Mouse (Mus musculus) heart, embryonic 15.5 days (tissue): ENCODE data around the gene Zfp260. TPM values are rescaled to one million over a fixed set of nuclear protein-coding genes. Genes with fewer than 3 reads are reported as not detected.
"Not testable (repeated sequence)": the region's sequence is repeated elsewhere in the genome, so short reads cannot be mapped to it uniquely, and the experiment has no call there.

Experiments
- ATAC-seq: fragments of 200-750 bp; cut with Nextera tagmentation; replicated peaks from 2 replicates; pipeline ENCODE4 v1.8.0; 2017; ENCODE audit warnings: low read depth, moderate TSS enrichment; ENCODE audit not compliant: insufficient number of reproducible peaks, insufficient read depth, low FRiP score
- H3K27ac ChIP-seq: fragments of 300-500 bp; sonication (generic); 2 replicates; pipeline ENCODE4 v1.5.1; 2015; ENCODE audit warnings: mild to moderate bottlenecking, inconsistent platforms
- H3K27me3 ChIP-seq: fragments of 300-500 bp; sonication (generic); 2 replicates; pipeline ENCODE4 v1.6.1; 2015; ENCODE audit warnings: inconsistent platforms
- H3K36me3 ChIP-seq: fragments of 300-500 bp; sonication (generic); 2 replicates; pipeline ENCODE4 v1.6.1; 2015; ENCODE audit warnings: mild to moderate bottlenecking, inconsistent platforms
- H3K4me1 ChIP-seq: fragments of 300-500 bp; sonication (generic); replicated peaks from 2 replicates; pipeline ENCODE4 v1.6.1; 2015; ENCODE audit warnings: inconsistent platforms
- H3K4me2 ChIP-seq: fragments of 300-500 bp; sonication (generic); 2 replicates; pipeline ENCODE4 v1.6.1; 2015; ENCODE audit warnings: inconsistent platforms, mild to moderate bottlenecking, moderate library complexity
- H3K4me3 ChIP-seq: fragments of 300-500 bp; sonication (generic); 2 replicates; pipeline ENCODE4 v1.5.1; 2015; ENCODE audit warnings: mild to moderate bottlenecking, inconsistent platforms
- H3K9ac ChIP-seq: fragments of 300-500 bp; sonication (generic); 2 replicates; pipeline ENCODE4 v1.6.1; 2015; ENCODE audit warnings: mild to moderate bottlenecking, inconsistent platforms
- H3K9me3 ChIP-seq: fragments of 300-500 bp; sonication (generic); replicated peaks from 2 replicates; pipeline ENCODE4 v1.6.1; 2016; ENCODE audit warnings: inconsistent platforms
- WGBS: fragments of 180-500 bp; shearing (Covaris S2); methylation state at CpG from one replicate; pipeline ENCODE4 v1.1.7; 2015; ENCODE audit warnings: mixed read lengths; 5-methylcytosine and 5-hydroxymethylcytosine counted together
- polyA plus RNA-seq: library from polyadenylated mRNA; unstranded; fragments of >200 nt; fragmentation: Nextera tagmentation; extraction: Ambion mirVana; gene quantifications from 2 replicates; pipeline ENCODE4 v1.2.1, GENCODE M21; 2015

Zfp260 gene
- polyA plus RNA-seq, 1 experiment from 2014 or later: 72.9 TPM

DNA sequence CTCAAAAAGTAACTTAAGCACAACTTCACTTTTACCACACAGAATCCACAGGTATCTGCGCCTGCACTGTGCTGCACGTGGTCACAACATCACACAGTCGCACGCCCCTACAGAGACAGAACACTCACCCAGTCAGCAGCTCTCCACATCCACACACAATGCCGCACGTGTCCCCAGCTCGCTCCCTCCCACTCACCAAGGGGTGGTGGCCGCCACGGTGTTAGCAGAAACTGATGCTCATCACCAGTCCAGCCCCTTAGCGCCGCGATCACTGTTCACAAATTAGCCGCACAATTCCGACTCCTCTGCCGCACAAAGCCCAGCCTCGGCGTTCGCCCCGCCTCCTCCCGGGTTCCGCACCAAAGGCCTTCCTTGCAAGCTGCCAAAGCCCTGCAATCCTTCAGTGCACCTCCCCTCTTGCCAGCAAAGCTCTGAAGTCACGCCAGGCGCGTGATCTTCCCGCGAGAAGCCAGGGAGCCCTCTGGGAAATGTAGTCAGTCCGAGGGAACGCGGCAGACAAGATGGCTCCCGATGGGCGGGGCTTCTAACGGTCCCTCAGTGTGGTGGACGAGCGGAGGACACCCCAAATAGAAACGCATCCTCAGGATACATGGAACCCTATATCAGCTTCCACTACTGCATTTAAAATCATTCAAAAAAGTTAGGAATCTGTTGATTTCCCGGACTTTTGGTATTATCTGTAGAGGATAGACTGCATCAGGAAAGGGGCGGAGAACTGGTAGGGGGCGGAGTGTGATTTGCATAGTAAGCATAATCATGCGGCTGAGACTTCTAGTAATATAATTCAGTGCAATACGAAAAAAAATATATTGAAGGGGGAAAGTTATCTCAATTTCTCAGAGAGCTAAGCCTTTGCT is 4.2 kb upstream of the Zfp260 start, which contains the start of the genes Gm26920 and Zfp566:
Gene Gm26920, minus strand, starts transcription at position 319 of the 878 bp plus-strand sequence.
Gene Zfp566, minus strand, starts transcription at position 436 of the 878 bp plus-strand sequence.
- H3K27me3 ChIP-seq: no peaks in the 10 kb centered on the region
- H3K27ac ChIP-seq: peak within 1 kb of the TSS; percentile 79
- H3K9me3 ChIP-seq: no peaks in the 10 kb centered on the region
- peak within 1 kb of the TSS; percentile 79 for H3K4me2 ChIP-seq
- peaks cover 17% of the 10 kb centered on the region for H3K4me1 ChIP-seq
- peak; percentile 89 for ATAC-seq
- under 1% methylated on average over 40 of the region's 40 CpGs for whole genome bisulfite sequencing
- peak within 1 kb of the TSS; percentile 67 for H3K4me3 ChIP-seq
- peaks cover under 1% of the 10 kb centered on the region for H3K36me3 ChIP-seq
- peak within 1 kb of the TSS; percentile 64 for H3K9ac ChIP-seq

- WGBS: 5% methylated on average over 9 of the region's 9 CpGs
- no peak for ATAC-seq
- no peak overlapping the region; the same call in 1 of the 2 replicates for H3K9ac ChIP-seq
These were observed 3.5 kb upstream of the Zfp260 start for GRCm38 (mm10) chr7:30090970-30091585.

GRCm38 (mm10) chr7:30092666-30093065 is 1.9 kb upstream of the Zfp260 start:
- WGBS: 73% methylated on average over 9 of the region's 9 CpGs
- Histone ChIP-seq H3K4me1 (peaks cover 27% of the 10 kb centered on the region), H3K9me3 (no peaks in the 10 kb centered on the region), H3K27me3 (no peaks in the 10 kb centered on the region), H3K4me2 (no peak overlapping the region), H3K4me3 (no peak overlapping the region), H3K27ac (no peak overlapping the region), H3K9ac (no peak overlapping the region), H3K36me3 (no peaks in the 10 kb centered on the region)
- ATAC-seq: no peak

More at GRCm38 (mm10) chr7:30090970-30091585, 3.5 kb upstream of the Zfp260 start:
- H3K36me3 ChIP-seq: no peaks in the 10 kb centered on the region; the same call in 1 of the 2 replicates
- H3K27ac ChIP-seq: peak overlapping the region; percentile 61
- H3K4me1 ChIP-seq: peaks cover 18% of the 10 kb centered on the region
- H3K4me2 ChIP-seq: peak overlapping the region; percentile 79
- H3K27me3 ChIP-seq: no peaks in the 10 kb centered on the region
- peak overlapping the region; percentile 67 for H3K4me3 ChIP-seq
- no peaks in the 10 kb centered on the region for H3K9me3 ChIP-seq

- peaks cover 6% of the 10 kb centered on the region for H3K36me3 ChIP-seq
- H3K4me1 ChIP-seq: peaks cover 35% of the 10 kb centered on the region
- WGBS: 68% methylated on average over 6 of the region's 6 CpGs
- peak overlapping the region; percentile 74 for H3K4me2 ChIP-seq
- peak overlapping the region; percentile 86 for H3K4me3 ChIP-seq
- H3K27me3 ChIP-seq: no peaks in the 10 kb centered on the region
- peak overlapping the region; percentile 99; the same call in 1 of the 2 replicates for H3K27ac ChIP-seq
- H3K9ac ChIP-seq: peak overlapping the region; percentile 87; the same call in 1 of the 2 replicates
- no peak for ATAC-seq
- H3K9me3 ChIP-seq: no peaks in the 10 kb centered on the region
These were observed 610 bp upstream of the Zfp260 start for GRCm38 (mm10) chr7:30093918-30094415.

DNA sequence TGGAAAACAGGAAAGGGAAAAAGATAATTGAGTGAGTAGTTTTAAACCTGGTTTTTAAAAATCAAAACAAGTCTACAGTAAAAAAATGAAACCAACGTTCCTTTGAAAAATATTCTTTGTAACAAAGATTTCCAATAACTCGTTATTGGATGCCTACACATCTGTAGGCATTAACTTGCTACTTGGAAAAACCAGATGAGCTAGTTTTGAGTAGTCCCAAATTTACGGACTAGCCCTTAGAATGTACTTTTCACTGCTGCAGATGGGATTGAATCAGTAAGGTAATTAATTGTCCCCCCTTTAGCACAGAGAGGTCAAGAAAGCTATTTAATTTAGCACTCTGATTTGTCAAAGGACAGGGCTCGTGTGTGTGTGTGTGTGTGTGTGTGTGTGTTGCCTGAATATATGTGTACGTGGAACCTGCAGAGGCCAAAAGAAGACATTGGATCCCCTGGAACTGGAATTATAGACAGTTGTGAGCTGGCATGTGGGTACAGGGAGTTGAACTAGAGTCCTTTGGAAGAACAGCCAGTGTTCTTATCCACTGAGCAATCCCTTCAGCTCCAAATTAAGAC is 1.1 kb downstream of the Zfp260 start:
- 4% methylated on average over 5 of the region's 5 CpGs for WGBS
- H3K27ac ChIP-seq: peak overlapping the region; percentile 99
- ATAC-seq: no peak
- H3K4me3 ChIP-seq: peak overlapping the region; percentile 86
- H3K4me1 ChIP-seq: peaks cover 29% of the 10 kb centered on the region
- peaks cover 22% of the 10 kb centered on the region for H3K36me3 ChIP-seq
- no peaks in the 10 kb centered on the region for H3K27me3 ChIP-seq
- H3K9me3 ChIP-seq: no peaks in the 10 kb centered on the region
- H3K4me2 ChIP-seq: peak overlapping the region; percentile 74
- H3K9ac ChIP-seq: peak overlapping the region; percentile 45

- Histone ChIP-seq H3K9ac (no peak overlapping the region), H3K4me3 (no peak overlapping the region), H3K4me2 (no peak overlapping the region), H3K36me3 (peaks cover 53% of the 10 kb centered on the region), H3K4me1 (peaks cover 24% of the 10 kb centered on the region), H3K27me3 (no peaks in the 10 kb centered on the region), H3K9me3 (peaks cover 4% of the 10 kb centered on the region; the same call in 1 of the 2 replicates), H3K27ac (no peak overlapping the region)
- ATAC-seq: no peak
- 82% methylated on average over 13 of the region's 13 CpGs for WGBS
These were observed 4.7 kb downstream of the Zfp260 start for GRCm38 (mm10) chr7:30099297-30099696.

- WGBS: 90% methylated on average over 5 of the region's 5 CpGs
- H3K4me2 ChIP-seq: no peak overlapping the region
- no peaks in the 10 kb centered on the region for H3K36me3 ChIP-seq
- H3K27ac ChIP-seq: no peak overlapping the region
- H3K9me3 ChIP-seq: peaks cover 4% of the 10 kb centered on the region; the same call in 1 of the 2 replicates
- ATAC-seq: no peak
- no peak overlapping the region for H3K4me3 ChIP-seq
- no peaks in the 10 kb centered on the region for H3K27me3 ChIP-seq
- peaks cover 7% of the 10 kb centered on the region; the same call in 1 of the 2 replicates for H3K4me1 ChIP-seq
- no peak overlapping the region for H3K9ac ChIP-seq
These were observed 21.5 kb downstream of the Zfp260 start for GRCm38 (mm10) chr7:30116076-30116475.

DNA sequence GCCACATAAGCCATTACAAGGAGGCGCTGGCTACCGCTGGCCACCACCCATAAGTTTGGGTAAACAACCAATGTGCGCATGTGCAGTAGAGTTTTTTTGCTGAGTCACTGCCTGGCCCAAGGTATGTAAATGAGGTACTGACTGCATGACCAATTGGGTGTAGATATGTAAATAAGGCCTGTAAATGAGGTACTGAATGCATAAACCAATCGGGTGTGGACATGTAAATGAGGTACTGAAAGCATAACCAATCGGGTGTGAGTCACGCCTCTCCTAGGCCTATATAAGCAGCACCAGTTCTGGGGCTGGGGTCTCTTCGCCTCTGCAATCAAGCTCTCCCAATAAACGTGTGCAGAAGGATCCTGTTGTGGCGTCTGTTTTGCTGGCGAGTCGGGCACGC is 23.4 kb downstream of the Zfp260 start:
- not testable (repeated sequence) for H3K27ac ChIP-seq, H3K9ac ChIP-seq, ATAC-seq, H3K36me3 ChIP-seq, H3K4me1 ChIP-seq, H3K4me2 ChIP-seq, H3K9me3 ChIP-seq, H3K4me3 ChIP-seq, H3K27me3 ChIP-seq
- 90% methylated on average over 12 of the region's 12 CpGs for WGBS

DNA sequence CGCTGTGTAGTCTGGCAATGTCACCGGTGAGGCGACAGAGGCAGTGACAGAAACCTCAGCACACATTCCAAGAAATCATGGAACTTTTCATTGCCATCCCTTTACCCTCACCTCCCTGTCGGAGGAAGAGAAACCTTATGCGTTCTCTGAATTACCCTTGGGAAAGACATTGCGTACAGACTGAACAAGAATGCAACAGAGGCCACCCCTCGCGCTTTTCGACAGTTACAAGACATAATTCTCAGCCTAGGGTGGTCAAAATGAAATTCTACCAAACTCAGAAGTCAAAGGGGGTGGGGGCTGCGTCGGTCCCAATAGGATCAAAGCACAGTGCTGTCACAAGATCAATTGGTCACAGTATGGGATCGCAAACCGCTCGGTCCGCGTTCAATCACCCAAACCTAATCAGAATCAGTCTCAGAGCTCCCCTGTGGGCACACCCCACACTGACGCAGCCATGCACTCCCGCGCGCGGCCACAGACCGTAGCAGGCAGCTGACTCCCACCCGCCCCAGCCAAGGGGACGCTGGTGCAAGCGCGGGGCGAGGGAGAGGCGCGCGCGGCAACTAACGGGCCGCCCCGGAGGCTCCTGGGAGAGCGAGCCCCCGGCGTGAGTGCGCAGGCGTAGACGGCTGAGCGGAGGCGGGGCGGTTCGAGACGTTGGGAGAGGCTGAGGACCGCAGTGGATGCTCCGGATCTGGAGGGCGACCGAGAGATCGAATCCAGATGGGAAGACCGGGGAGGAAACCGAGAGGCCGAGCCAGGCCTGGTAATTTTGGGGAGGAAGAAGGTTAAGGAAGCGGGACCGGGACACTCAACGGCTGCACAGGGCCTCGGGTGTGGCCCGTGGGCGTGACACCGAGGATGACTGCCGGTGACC is 27.0 kb downstream of the Zfp260 start, which contains the start of gene Zfp382:
Gene Zfp382, plus strand, starts transcription at position 635 of the 880 bp plus-strand sequence.
- Histone ChIP-seq H3K27ac (peak within 1 kb of the TSS; percentile 91), H3K9ac (peak within 1 kb of the TSS; percentile 83), H3K4me1 (peaks cover 3% of the 10 kb centered on the region; the same call in 1 of the 2 replicates), H3K4me2 (peak within 1 kb of the TSS; percentile 92), H3K27me3 (no peaks in the 10 kb centered on the region), H3K9me3 (no peaks in the 10 kb centered on the region), H3K4me3 (peak within 1 kb of the TSS; percentile 93), H3K36me3 (0 out of 2 replicates have a peak, but pooled peaks cover 11% of the 10 kb centered on the region)
- WGBS: under 1% methylated on average over 61 of the region's 61 CpGs
- peak; percentile 95 for ATAC-seq

GRCm38 (mm10) chr7:30122188-30122530 is 27.6 kb downstream of the Zfp260 start:
- Histone ChIP-seq H3K4me1 (peaks cover 3% of the 10 kb centered on the region; the same call in 1 of the 2 replicates), H3K9ac (peak overlapping the region; percentile 83), H3K4me2 (peak overlapping the region; percentile 92), H3K4me3 (peak overlapping the region; percentile 93), H3K27ac (peak overlapping the region; percentile 91), H3K36me3 (peaks cover 17% of the 10 kb centered on the region), H3K9me3 (no peaks in the 10 kb centered on the region), H3K27me3 (no peaks in the 10 kb centered on the region)
- ATAC-seq: no peak; the same call in 1 of the 2 replicates
- WGBS: 4% methylated on average over 15 of the region's 15 CpGs
